Mouse (Mus musculus): ENCODE data around the gene Apbb2. TPM values are rescaled to one million over a fixed set of nuclear protein-coding genes. Genes with fewer than 3 reads are reported as not detected.

Gene Apbb2
- polyA plus RNA-seq, 2 experiments, result 15.8 to 45.8 TPM

- Histone ChIP-seq H3K27me3 (ENCODE audit: control insufficient read depth, insufficient read depth, low read length) (no peaks in the 10 kb centered on the region), H3K4me2 (replicated peaks; ENCODE audit: low read depth, low read length, severe bottlenecking) (no peak overlapping the region), H3K9me3 (ENCODE audit: control insufficient read depth, low read length) (no peaks in the 10 kb centered on the region), H3K4me3 (replicated peaks; ENCODE audit: low read length) (no peak overlapping the region), H3K27ac (replicated peaks; ENCODE audit: low read depth, low read length) (no peak overlapping the region), H3K4me1 (ENCODE audit: control insufficient read depth, insufficient read depth, low read length) (peaks cover 44% of the 10 kb centered on the region), H3K36me3 (ENCODE audit: control insufficient read depth, insufficient read depth, low read length) (no peaks in the 10 kb centered on the region), H3K9ac (ENCODE audit: low read depth, low read length, severe bottlenecking) (no peak overlapping the region)
- ATAC-seq (ENCODE audit: low FRiP score, low read depth) (no peak), DNase-seq (ENCODE audit: low spot score) (no peak)
- 82% methylated on average over 4 of the region's 4 CpGs for WGBS
- no peak for TF ChIP-seq POLR2A (IDR thresholded peaks at IDR 0.05; ENCODE audit: borderline replicate concordance, extremely low read depth, insufficient read depth, insufficient read length)
These were observed 77.2 kb downstream of the Apbb2 start for GRCm38 (mm10) chr5:66541385-66541784.

- no peak overlapping the region for H3K4me3 ChIP-seq (replicated peaks; ENCODE audit: low read length)
- H3K27ac ChIP-seq (replicated peaks; ENCODE audit: low read depth, low read length), result no peak overlapping the region
- ATAC-seq (ENCODE audit: low FRiP score, low read depth) (no peak), DNase-seq (ENCODE audit: low spot score) (no peak)
- H3K4me2 ChIP-seq (replicated peaks; ENCODE audit: low read depth, low read length, severe bottlenecking), result no peak overlapping the region
- no peak for TF ChIP-seq POLR2A (IDR thresholded peaks at IDR 0.05; ENCODE audit: borderline replicate concordance, extremely low read depth, insufficient read depth, insufficient read length)
- H3K36me3 ChIP-seq (ENCODE audit: control insufficient read depth, insufficient read depth, low read length), result no peaks in the 10 kb centered on the region
- peaks cover 50% of the 10 kb centered on the region for H3K4me1 ChIP-seq (ENCODE audit: control insufficient read depth, insufficient read depth, low read length)
- no peak overlapping the region for H3K9ac ChIP-seq (ENCODE audit: low read depth, low read length, severe bottlenecking)
- 99% methylated on average over 4 of the region's 4 CpGs for WGBS
- no peaks in the 10 kb centered on the region for H3K9me3 ChIP-seq (ENCODE audit: control insufficient read depth, low read length)
- no peaks in the 10 kb centered on the region for H3K27me3 ChIP-seq (ENCODE audit: control insufficient read depth, insufficient read depth, low read length)
These were observed 78.3 kb downstream of the Apbb2 start for GRCm38 (mm10) chr5:66540246-66540645.

GRCm38 (mm10) chr5:66537811-66538210 lies 80.8 kb downstream of the Apbb2 start:
- no peak for DNase-seq (ENCODE audit: low spot score)
- H3K36me3 ChIP-seq (ENCODE audit: control insufficient read depth, insufficient read depth, low read length), result no peaks in the 10 kb centered on the region
- WGBS, result 77% methylated on average over 7 of the region's 7 CpGs

GRCm38 (mm10) chr5:66536696-66537358 lies 81.8 kb downstream of the Apbb2 start:
- H3K9ac ChIP-seq (ENCODE audit: low read depth, low read length, severe bottlenecking), result no peak overlapping the region
- DNase-seq (ENCODE audit: low spot score) (no peak), ATAC-seq (ENCODE audit: low FRiP score, low read depth) (no peak)
- H3K9me3 ChIP-seq (ENCODE audit: control insufficient read depth, low read length), result no peaks in the 10 kb centered on the region
- no peak overlapping the region for H3K4me3 ChIP-seq (replicated peaks; ENCODE audit: low read length)
- TF ChIP-seq POLR2A (IDR thresholded peaks at IDR 0.05; ENCODE audit: borderline replicate concordance, extremely low read depth, insufficient read depth, insufficient read length), result no peak
- H3K4me2 ChIP-seq (replicated peaks; ENCODE audit: low read depth, low read length, severe bottlenecking), result no peak overlapping the region
- 28% methylated on average over 8 of the region's 8 CpGs for WGBS
- peaks cover 43% of the 10 kb centered on the region for H3K4me1 ChIP-seq (ENCODE audit: control insufficient read depth, insufficient read depth, low read length)
- H3K27me3 ChIP-seq (ENCODE audit: control insufficient read depth, insufficient read depth, low read length), result no peaks in the 10 kb centered on the region
- H3K36me3 ChIP-seq (ENCODE audit: control insufficient read depth, insufficient read depth, low read length), result no peaks in the 10 kb centered on the region
- peak overlapping the region; percentile 30; the same call in 1 of the 2 replicates for H3K27ac ChIP-seq (replicated peaks; ENCODE audit: low read depth, low read length)

More at GRCm38 (mm10) chr5:66537811-66538210, 80.8 kb downstream of the Apbb2 start:
- H3K27ac ChIP-seq (replicated peaks; ENCODE audit: low read depth, low read length), result no peak overlapping the region
- H3K4me2 ChIP-seq (replicated peaks; ENCODE audit: low read depth, low read length, severe bottlenecking), result no peak overlapping the region
- ATAC-seq (ENCODE audit: low FRiP score, low read depth), result no peak
- H3K4me1 ChIP-seq (ENCODE audit: control insufficient read depth, insufficient read depth, low read length), result peaks cover 38% of the 10 kb centered on the region
- H3K4me3 ChIP-seq (replicated peaks; ENCODE audit: low read length), result no peak overlapping the region
- no peak for TF ChIP-seq POLR2A (IDR thresholded peaks at IDR 0.05; ENCODE audit: borderline replicate concordance, extremely low read depth, insufficient read depth, insufficient read length)
- H3K9me3 ChIP-seq (ENCODE audit: control insufficient read depth, low read length), result no peaks in the 10 kb centered on the region
- H3K9ac ChIP-seq (ENCODE audit: low read depth, low read length, severe bottlenecking), result no peak overlapping the region
- H3K27me3 ChIP-seq (ENCODE audit: control insufficient read depth, insufficient read depth, low read length), result no peaks in the 10 kb centered on the region

- no peak for DNase-seq (ENCODE audit: low spot score)
- Histone ChIP-seq H3K36me3 (ENCODE audit: control insufficient read depth, insufficient read depth, low read length) (no peaks in the 10 kb centered on the region), H3K27me3 (ENCODE audit: control insufficient read depth, insufficient read depth, low read length) (no peaks in the 10 kb centered on the region), H3K4me2 (replicated peaks; ENCODE audit: low read depth, low read length, severe bottlenecking) (no peak overlapping the region), H3K4me3 (replicated peaks; ENCODE audit: low read length) (no peak overlapping the region), H3K4me1 (ENCODE audit: control insufficient read depth, insufficient read depth, low read length) (peaks cover 40% of the 10 kb centered on the region), H3K9me3 (ENCODE audit: control insufficient read depth, low read length) (no peaks in the 10 kb centered on the region), H3K9ac (ENCODE audit: low read depth, low read length, severe bottlenecking) (no peak overlapping the region), H3K27ac (replicated peaks; ENCODE audit: low read depth, low read length) (no peak overlapping the region)
- TF ChIP-seq POLR2A (IDR thresholded peaks at IDR 0.05; ENCODE audit: borderline replicate concordance, extremely low read depth, insufficient read depth, insufficient read length), result no peak
- WGBS, result 54% methylated on average over 9 of the region's 9 CpGs
- no peak for ATAC-seq (ENCODE audit: low FRiP score, low read depth)
These were observed 82.9 kb downstream of the Apbb2 start for GRCm38 (mm10) chr5:66535566-66536236.
